Mouse (Mus musculus) hindbrain, embryonic 13.5 days (tissue): ENCODE measurements around the gene Med22. TPM values are rescaled to one million over a fixed set of nuclear protein-coding genes. Genes with fewer than 3 reads are reported as not detected.
"Not testable (repeated sequence)": the region's sequence is repeated elsewhere in the genome, so short reads cannot be mapped to it uniquely, and the experiment has no call there.

Experiments
- ATAC-seq: fragments of 200-750 bp; cut with Nextera tagmentation; 2 replicates; pipeline ENCODE4 v1.8.0; 2017; ENCODE audit warnings: moderate TSS enrichment; ENCODE audit not compliant: low FRiP score
- H3K27ac ChIP-seq: fragments of 300-500 bp; sonication (generic); 2 replicates; pipeline ENCODE4 v1.5.1; 2015; ENCODE audit warnings: inconsistent platforms, mild to moderate bottlenecking, moderate library complexity
- H3K27me3 ChIP-seq: fragments of 300-500 bp; sonication (generic); 2 replicates; pipeline ENCODE4 v1.6.1; 2015; ENCODE audit warnings: mild to moderate bottlenecking, inconsistent platforms
- H3K36me3 ChIP-seq: fragments of 300-500 bp; sonication (generic); 2 replicates; pipeline ENCODE4 v1.6.1; 2015; ENCODE audit warnings: mild to moderate bottlenecking, inconsistent platforms
- H3K4me1 ChIP-seq: fragments of 300-500 bp; sonication (generic); replicated peaks from 2 replicates; pipeline ENCODE4 v1.6.1; 2015; ENCODE audit warnings: inconsistent platforms
- H3K4me2 ChIP-seq: fragments of 300-500 bp; sonication (generic); 2 replicates; pipeline ENCODE4 v1.6.1; 2015; ENCODE audit warnings: inconsistent platforms, mild to moderate bottlenecking, moderate library complexity
- H3K4me3 ChIP-seq: fragments of 300-500 bp; sonication (generic); 2 replicates; pipeline ENCODE4 v1.5.1; 2015; ENCODE audit warnings: mild to moderate bottlenecking, inconsistent platforms
- H3K9ac ChIP-seq: fragments of 300-500 bp; sonication (generic); 2 replicates; pipeline ENCODE4 v1.6.1; 2015; ENCODE audit warnings: mild to moderate bottlenecking, inconsistent platforms
- H3K9me3 ChIP-seq: fragments of 300-500 bp; sonication (generic); 2 replicates; pipeline ENCODE4 v1.6.1; 2016; ENCODE audit warnings: inconsistent platforms
- whole genome bisulfite sequencing: fragments of 180-500 bp; shearing (Covaris S2); methylation state at CpG from one replicate; pipeline ENCODE4 v1.1.7; 2015; 5-methylcytosine and 5-hydroxymethylcytosine counted together
- polyA plus RNA-seq: library from polyadenylated mRNA; unstranded; fragments of >200 nt; fragmentation: Nextera tagmentation; extraction: Ambion mirVana; gene quantifications from 2 replicates; pipeline ENCODE4 v1.2.1, GENCODE M21; 2015

Gene Med22
- polyA plus RNA-seq, 1 experiment from 2014 or later = 140 TPM

- Histone ChIP-seq H3K27ac (no peak overlapping the region), H3K4me3 (no peak overlapping the region), H3K36me3 (peaks cover 63% of the 10 kb centered on the region), H3K4me2 (no peak overlapping the region), H3K4me1 (peaks cover 27% of the 10 kb centered on the region), H3K9ac (no peak overlapping the region), H3K27me3 (no peaks in the 10 kb centered on the region), H3K9me3 (no peaks in the 10 kb centered on the region)
- no peak for ATAC-seq
- WGBS = 84% methylated on average over 1 of the region's 1 CpGs
Observed at GRCm38 (mm10) chr2:26900731-26901130, 9.7 kb downstream of the Med22 start.

GRCm38 (mm10) chr2:26895898-26896297, 14.6 kb downstream of the Med22 start:
- H3K27ac ChIP-seq = no peak overlapping the region
- no peak overlapping the region for H3K9ac ChIP-seq
- H3K4me1 ChIP-seq = peaks cover 2% of the 10 kb centered on the region; the same call in 1 of the 2 replicates
- H3K4me2 ChIP-seq = no peak overlapping the region
- H3K9me3 ChIP-seq = no peaks in the 10 kb centered on the region
- H3K36me3 ChIP-seq = peaks cover 89% of the 10 kb centered on the region
- no peak for ATAC-seq
- 92% methylated on average over 4 of the region's 4 CpGs for WGBS
- H3K27me3 ChIP-seq = no peaks in the 10 kb centered on the region
- H3K4me3 ChIP-seq = no peak overlapping the region

GRCm38 (mm10) chr2:26886170-26886569, 24.3 kb downstream of the Med22 start:
- not testable (repeated sequence) for H3K4me1 ChIP-seq, H3K9ac ChIP-seq, H3K27ac ChIP-seq, H3K4me2 ChIP-seq, H3K27me3 ChIP-seq, H3K4me3 ChIP-seq, ATAC-seq
- H3K36me3 ChIP-seq = peaks cover 37% of the 10 kb centered on the region
- WGBS = 74% methylated on average over 4 of the region's 4 CpGs
- peaks cover 10% of the 10 kb centered on the region; the same call in 1 of the 2 replicates for H3K9me3 ChIP-seq

GRCm38 (mm10) chr2:26885541-26885940, 24.9 kb downstream of the Med22 start:
- not testable (repeated sequence) for H3K4me3 ChIP-seq, H3K9ac ChIP-seq, H3K4me2 ChIP-seq, H3K4me1 ChIP-seq, H3K27me3 ChIP-seq, ATAC-seq, H3K27ac ChIP-seq
- peaks cover 31% of the 10 kb centered on the region for H3K36me3 ChIP-seq
- peaks cover 10% of the 10 kb centered on the region; the same call in 1 of the 2 replicates for H3K9me3 ChIP-seq
- WGBS = 79% methylated on average over 2 of the region's 2 CpGs

- Histone ChIP-seq H3K27me3 (no peaks in the 10 kb centered on the region), H3K4me2 (no peak overlapping the region), H3K27ac (no peak overlapping the region), H3K9me3 (peaks cover 3% of the 10 kb centered on the region; the same call in 1 of the 2 replicates), H3K4me3 (no peak overlapping the region), H3K4me1 (no peaks in the 10 kb centered on the region), H3K9ac (no peak overlapping the region), H3K36me3 (no peaks in the 10 kb centered on the region)
- no peak for ATAC-seq
Observed at GRCm38 (mm10) chr2:26878571-26878970, 31.9 kb downstream of the Med22 start.

GRCm38 (mm10) chr2:26870666-26871065, 39.8 kb downstream of the Med22 start:
- Histone ChIP-seq H3K9me3 (no peaks in the 10 kb centered on the region), H3K36me3 (no peaks in the 10 kb centered on the region), H3K9ac (no peak overlapping the region), H3K27me3 (no peaks in the 10 kb centered on the region), H3K4me3 (no peak overlapping the region), H3K4me1 (no peaks in the 10 kb centered on the region), H3K4me2 (no peak overlapping the region), H3K27ac (no peak overlapping the region)
- WGBS = 75% methylated on average over 6 of the region's 6 CpGs
- no peak for ATAC-seq

- Histone ChIP-seq H3K36me3 (no peaks in the 10 kb centered on the region), H3K4me3 (no peak within 1 kb of the TSS), H3K27me3 (no peaks in the 10 kb centered on the region), H3K4me2 (no peak within 1 kb of the TSS), H3K27ac (no peak within 1 kb of the TSS), H3K9ac (no peak within 1 kb of the TSS), H3K9me3 (no peaks in the 10 kb centered on the region), H3K4me1 (no peaks in the 10 kb centered on the region)
- WGBS = 67% methylated on average over 3 of the region's 3 CpGs
- no peak for ATAC-seq
Observed at GRCm38 (mm10) chr2:26864879-26865278, 45.6 kb downstream of the Med22 start, which contains the start of gene Abo. Abo (minus strand) TSS chr2:26864979.

GRCm38 (mm10) chr2:26862856-26863255, 47.6 kb downstream of the Med22 start:
- no peaks in the 10 kb centered on the region for H3K36me3 ChIP-seq
- WGBS = 82% methylated on average over 3 of the region's 3 CpGs

More at GRCm38 (mm10) chr2:26862856-26863255, 47.6 kb downstream of the Med22 start:
- no peaks in the 10 kb centered on the region for H3K9me3 ChIP-seq
- H3K4me2 ChIP-seq = no peak overlapping the region
- no peaks in the 10 kb centered on the region for H3K4me1 ChIP-seq
- no peak overlapping the region for H3K4me3 ChIP-seq
- H3K27me3 ChIP-seq = no peaks in the 10 kb centered on the region
- no peak for ATAC-seq
- H3K27ac ChIP-seq = no peak overlapping the region
- no peak overlapping the region for H3K9ac ChIP-seq

Other genes with a start within 250 kb of the Med22 start
- gene Lcn4, start 239.4 kb downstream of the Med22 start, polyA plus RNA-seq = not detected in 2 replicates
- gene Abo, start 45.7 kb downstream of the Med22 start, polyA plus RNA-seq = not detected in 2 replicates
- gene Surf6, start 7.8 kb downstream of the Med22 start, polyA plus RNA-seq = 28.2 and 29.5 TPM in 2 replicates
- gene Rpl7a, start 87 bp upstream of the Med22 start, polyA plus RNA-seq = 506 and 509 TPM in 2 replicates
- 55.7 and 56.0 TPM in 2 replicates for gene Surf2, start 5.7 kb upstream of the Med22 start, polyA plus RNA-seq
- 77.4 and 85.5 TPM in 2 replicates for gene Surf1, start 5.9 kb upstream of the Med22 start, polyA plus RNA-seq
- 113 and 114 TPM in 2 replicates for gene Surf4, start 23.3 kb upstream of the Med22 start, polyA plus RNA-seq
- gene Stkld1, start 23.4 kb upstream of the Med22 start, polyA plus RNA-seq = 0.10 and 0.14 TPM in 2 replicates
- gene Rexo4, start 53.7 kb upstream of the Med22 start, polyA plus RNA-seq = 33.0 and 35.9 TPM in 2 replicates
- 0.31 TPM in 1 of 2 replicates, not detected in the other for gene Adamts13, start 62.7 kb upstream of the Med22 start, polyA plus RNA-seq
- 117 and 125 TPM in 2 replicates for gene Cacfd1, start 99.2 kb upstream of the Med22 start, polyA plus RNA-seq
- gene Slc2a6, start 117.3 kb upstream of the Med22 start, polyA plus RNA-seq = 5.5 and 6.1 TPM in 2 replicates
- gene Mymk, start 161.5 kb upstream of the Med22 start, polyA plus RNA-seq = 0.56 and 1.1 TPM in 2 replicates
- gene Adamtsl2, start 168.7 kb upstream of the Med22 start, polyA plus RNA-seq = 7.6 and 8.9 TPM in 2 replicates
- 2.5 and 2.9 TPM in 2 replicates for gene Fam163b, start 231.8 kb upstream of the Med22 start, polyA plus RNA-seq